Mouse (Mus musculus): ENCODE measurements around the gene 2310034G01Rik.

- TF ChIP-seq POLR2A (IDR thresholded peaks at IDR 0.05; ENCODE audit: low read depth, low read length): no peak
- TF ChIP-seq CTCF (IDR thresholded peaks at IDR 0.05; ENCODE audit: extremely low read depth, insufficient read length, insufficient replicate concordance, low read depth, low read length): no peak
Measured at GRCm38 (mm10) chr19:46333906-46334305, 16.2 kb downstream of the 2310034G01Rik start.
